Mouse (Mus musculus) cerebellum, postnatal 4 days (tissue): ENCODE measurements around the gene Alk.

ENCODE experiments used
- DNase-seq, 2 experiments: peaks; one replicate each; pipeline ENCODE4 v3.0.0; 2022; ENCODE audit warnings: low spot score in 2 of 2, mixed read lengths in 1 of 2

The Alk gene

DNA sequence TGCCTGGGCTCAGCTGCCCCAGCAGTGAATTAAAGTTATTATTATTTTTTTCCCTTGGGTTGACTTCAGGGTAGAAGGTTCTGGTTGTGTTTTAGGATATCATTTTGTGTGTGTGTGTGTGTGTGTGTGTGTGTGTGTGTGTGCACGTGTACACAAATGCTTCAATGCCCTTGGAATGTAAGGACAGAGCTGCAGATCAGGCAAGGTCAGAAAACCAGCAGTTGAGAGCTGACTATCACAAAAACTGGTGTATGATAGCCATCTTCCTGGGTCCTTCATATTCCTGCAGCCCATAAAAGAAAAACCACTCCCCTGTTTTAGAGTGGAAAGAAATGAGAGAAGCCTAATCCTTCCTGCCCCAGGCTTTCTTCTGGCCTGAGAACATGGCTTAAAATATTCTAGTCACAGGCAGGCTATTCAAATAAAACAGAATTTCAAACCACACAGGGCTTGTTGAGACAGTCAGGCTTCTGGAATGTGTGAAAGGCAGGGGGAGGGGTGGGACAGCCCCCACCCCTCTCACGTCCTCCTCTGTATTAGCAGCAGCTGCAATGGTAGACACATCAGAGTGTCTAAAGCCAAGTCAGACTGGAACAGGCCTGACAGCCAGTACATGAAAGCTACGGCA is 623.8 kb downstream of the Alk start:
- DNase-seq: no peak

DNA sequence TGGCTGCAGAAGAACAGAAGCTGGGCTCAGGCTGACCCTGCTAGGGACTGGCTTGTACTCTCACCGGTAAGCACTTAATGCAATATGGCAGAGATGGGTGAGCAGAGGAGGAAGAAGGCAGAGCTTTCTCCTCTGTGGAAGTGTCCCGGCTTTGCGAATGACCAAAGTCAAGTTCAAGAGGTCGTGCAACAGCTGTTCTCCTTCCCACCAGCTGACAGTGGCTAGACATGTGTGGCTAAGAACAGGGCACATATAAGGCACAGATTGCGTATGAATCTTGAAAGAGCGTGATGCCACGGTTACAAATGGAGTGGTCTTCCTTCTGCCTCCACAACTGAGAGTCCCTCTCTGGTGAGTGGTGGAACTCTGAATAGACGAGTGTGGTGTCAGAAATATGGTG is 625.3 kb downstream of the Alk start:
- DNase-seq: no peak

DNA sequence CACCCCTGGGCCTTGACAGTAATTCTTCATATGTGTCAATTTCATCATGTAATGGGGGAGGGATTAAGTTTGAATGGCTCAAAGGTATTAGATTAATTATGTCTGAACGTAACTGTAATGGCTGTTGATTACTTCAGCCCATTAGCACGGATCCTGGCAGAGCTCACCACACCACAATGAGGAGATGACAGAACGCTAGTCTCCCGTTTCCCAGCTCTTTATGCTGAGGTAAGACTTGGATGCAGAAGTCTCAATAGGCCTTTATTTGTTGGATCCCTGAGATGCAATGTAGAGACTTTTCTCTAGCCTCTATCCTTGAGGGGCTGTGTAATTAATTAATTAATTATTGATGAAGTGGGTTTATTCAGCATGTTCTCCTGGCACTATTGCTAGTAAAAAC is 627.8 kb downstream of the Alk start:
- no peak for DNase-seq

DNA sequence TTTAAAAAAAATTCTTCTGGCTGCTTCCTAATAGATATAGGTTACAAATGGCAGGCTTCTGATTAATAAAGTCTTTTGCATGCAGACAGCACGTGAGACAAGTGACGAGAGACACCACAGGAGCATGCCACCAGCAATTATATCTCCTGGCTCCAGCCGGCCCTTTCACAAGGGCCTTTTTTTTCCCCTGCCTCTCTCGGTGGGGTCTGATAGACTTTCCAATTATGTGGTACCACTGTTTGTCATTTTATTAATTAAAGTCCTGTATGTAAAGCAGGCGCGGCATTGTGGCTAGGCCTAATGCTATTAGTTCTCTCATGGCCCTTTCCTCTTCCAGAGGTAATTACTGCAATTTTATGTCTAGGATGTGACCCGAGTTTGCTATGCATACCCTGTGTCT is 630.7 kb downstream of the Alk start:
- DNase-seq: no peak

DNA sequence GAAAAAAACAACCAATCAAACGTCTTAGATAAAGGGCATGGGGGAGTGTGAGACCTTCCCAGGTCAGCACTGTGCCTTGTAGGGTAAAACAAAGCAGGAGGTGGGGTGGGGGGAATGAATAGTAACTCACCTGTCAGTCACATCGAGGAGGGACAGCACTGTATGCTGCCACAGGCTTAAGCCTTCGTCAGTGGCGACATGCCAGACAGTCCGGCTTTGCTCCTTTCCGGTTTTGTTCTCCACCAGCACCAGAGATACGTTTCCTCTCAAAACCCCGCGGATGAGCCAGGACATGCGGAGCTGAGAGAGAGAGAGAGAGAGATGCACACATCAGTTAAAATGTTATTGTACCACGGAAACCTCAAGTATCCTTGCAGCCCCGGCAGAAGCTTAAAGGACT is 637.1 kb downstream of the Alk start:
- no peak for DNase-seq

DNA sequence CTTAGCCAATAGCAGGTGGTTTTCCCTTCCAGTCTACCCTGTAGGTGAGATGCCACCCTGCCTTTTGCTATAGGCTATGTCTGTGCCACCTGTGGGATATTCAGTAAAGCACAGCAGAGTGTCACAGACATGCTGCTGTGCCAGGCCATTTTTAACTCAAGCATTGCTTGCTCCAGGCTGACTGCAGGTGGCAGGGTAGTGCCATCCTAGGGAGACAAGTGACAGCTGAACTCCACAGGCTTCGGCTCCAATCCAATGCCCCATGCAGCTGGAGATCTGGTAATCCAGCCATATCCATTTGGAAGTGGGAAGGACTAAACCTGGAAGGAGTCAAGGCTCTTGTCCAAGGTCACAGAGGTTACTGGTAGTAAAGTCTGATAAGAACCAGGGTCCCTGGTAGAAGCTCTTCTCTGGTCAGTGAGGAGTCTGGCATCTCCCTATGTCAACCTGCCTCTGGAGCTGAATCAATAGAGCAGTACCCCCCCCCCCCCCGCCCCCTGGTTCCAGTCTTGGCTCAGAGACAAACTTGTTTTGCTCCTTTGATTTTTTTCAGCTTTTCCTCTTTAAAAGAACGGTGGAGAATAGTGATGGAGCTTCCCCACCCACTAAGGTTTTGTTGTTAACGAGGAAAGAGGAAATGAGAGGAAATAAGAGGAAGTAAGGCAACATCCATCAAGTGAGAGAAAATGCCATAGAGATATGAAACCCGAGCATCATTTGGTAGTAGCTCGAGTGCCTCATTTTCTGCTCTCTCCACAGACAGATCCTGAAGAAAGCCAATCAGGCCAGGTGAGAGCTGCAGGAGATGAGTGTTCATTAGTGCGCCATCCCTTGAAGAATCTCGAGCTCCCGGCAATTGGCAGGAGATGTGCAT is 638.5 kb downstream of the Alk start:
- peak; percentile 44 to 84 for DNase-seq

DNA sequence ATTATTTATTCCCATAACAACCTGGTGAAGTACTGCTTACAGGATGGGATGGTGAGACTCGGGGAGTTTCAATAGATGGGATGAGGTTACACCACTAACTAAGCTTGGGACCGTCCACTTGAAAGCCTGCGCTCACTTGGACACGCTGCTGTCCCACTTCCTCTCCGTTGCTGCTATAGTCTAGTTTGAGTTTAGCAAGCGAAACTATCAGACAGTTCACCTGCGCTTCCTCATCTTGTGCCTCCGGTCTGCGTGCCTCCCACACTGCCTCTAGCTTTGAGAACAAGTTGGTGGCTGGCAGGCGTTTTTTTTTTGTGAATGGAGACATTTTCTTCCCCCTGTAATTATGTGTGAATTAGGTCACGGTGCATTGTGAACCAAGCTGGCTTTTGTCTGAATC is 639.8 kb downstream of the Alk start:
- DNase-seq: no peak

DNA sequence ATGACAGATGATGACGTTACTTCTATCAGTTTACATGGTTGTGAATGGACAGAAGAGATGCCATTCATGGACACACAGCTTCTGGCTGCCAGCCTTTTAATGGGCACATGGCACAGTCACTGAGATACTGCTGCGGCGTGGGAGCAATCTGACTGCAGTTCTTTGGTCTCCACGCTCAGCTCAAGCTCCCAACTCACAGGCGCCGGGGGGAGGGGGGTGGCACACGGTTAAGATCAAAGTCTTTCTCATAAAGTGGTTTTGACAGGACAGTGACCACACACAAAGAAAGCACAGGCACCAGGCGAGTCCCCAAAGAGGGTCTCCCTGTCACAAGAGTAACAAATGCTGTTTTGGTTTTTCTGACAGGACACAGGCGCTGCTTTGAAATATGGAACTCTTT is 641.7 kb downstream of the Alk start:
- peak in 1 of 2 experiments; percentile 9 for DNase-seq

DNA sequence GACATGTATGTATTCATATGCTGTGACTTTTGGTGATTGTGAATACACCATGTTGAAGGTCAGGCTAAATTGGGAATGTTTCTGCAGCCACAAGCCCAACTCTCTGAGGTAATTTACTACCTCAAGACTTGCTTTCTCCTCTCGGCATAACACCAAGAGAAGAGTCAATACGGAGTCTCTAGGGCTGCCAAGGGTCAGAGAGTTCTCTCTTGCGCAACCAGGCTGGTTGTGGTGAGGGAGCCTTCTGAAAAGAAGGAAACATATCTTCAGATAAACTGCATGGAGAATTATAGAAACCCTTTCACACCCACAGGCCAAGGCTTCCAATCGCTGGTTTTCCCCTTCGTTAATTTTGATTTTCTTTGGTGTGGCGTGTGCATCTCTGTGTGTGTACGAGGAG is 649.4 kb downstream of the Alk start:
- DNase-seq: no peak

DNA sequence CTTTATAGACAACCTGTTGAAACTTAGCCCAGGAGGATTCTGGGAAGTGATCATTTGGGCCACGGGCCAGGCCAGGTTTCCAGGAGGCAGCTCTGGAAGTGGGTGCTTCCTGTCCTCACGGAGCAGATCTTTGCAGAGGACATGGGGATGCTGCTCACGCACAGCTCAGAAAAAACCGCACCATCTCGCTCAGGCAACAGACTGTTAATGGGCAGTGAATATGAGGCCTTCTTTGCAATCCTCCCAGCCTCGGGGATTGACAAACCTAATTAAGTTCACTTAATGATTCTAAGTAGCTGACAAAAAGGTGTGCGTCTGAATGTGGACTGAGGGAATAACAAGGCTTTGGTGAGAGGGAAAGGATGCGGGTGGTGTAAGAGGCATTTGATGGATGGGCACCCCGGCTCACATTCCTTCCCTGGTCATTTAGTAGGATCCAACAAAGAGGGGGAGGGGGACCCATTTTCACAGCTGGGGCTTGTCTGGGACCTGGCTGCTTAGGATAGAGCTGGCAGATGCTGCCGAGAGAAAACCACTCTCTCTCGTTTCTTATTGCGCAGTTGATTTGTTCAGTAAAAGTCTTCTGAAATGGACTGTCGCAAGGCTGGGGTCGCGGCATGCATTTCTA is 650.1 kb downstream of the Alk start:
- DNase-seq: no peak

DNA sequence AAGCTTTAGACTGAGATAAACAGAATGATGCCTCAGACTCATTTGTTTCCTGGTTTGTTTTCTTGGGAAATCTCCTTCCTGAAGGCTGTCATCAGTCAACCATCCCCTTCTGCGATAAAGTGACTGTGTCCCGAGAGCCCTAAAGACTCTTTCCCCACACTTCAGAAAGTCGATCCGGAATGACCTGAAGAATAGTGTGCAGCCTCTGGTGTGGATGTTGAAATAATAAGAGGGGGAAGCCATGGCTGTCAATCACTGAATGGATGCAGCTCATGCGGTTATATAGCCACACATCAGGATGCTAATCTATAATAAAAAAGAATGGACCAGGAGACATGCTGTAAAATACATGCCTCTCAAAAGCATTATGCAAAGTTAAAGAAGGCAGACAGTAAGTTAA is 653.5 kb downstream of the Alk start:
- DNase-seq: no peak

DNA sequence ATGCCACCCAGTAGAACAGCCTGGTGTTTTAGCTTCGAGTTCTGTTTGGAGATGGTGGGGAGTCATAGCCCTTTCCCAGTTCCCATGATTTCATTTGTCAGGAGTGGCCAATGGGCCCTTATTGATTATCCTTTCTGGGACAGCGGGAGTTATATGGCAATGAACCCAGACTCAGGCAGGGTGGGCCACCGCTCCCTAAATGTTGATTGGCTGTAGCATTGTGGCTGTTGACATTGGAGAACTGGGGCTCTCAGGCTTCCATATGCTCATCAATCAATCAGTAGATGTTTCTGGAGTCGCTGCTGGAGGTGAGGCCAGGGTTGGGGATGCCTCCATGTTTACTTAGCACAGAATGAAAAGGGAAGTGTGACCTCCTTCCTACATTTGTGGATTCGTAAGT is 655.7 kb downstream of the Alk start:
- no peak for DNase-seq

DNA sequence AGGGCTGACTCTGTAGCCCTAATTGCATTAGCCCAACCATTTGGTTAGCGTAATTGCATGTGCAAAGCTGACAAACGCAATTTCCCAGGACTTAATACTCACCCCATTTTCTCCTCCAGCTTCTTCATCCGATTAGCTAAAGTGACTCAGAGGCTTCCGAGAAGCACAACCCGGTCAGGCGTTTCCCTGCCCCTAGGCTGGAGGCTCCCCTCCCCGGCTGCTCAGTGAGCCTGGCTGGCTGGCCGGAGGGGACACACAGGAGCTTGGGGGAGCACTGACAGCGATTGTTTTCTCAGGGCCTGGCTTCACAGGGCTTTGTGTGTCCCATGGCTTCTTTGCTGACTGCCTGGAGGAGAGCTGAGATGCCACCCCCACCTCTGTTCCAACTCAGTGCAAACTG is 657.0 kb downstream of the Alk start:
- no peak for DNase-seq

DNA sequence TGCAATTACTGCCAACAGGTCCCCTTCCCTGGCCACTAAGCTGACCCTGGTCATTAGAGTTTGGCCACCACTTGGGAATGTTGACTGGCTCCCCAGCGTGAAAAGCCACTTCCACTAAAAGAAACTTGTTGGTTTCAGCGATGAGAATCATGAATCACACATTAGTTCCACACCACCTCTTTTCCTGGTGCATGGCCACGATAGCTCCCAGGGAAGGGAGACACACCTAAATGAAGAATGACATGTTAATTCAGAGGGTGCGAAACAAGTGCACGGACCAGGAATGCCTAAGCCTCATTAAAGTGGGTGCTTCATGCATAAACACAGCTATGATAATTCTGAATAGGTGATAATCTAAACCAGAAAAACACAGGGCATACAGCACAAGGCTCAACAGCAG is 660.4 kb downstream of the Alk start:
- no peak for DNase-seq

DNA sequence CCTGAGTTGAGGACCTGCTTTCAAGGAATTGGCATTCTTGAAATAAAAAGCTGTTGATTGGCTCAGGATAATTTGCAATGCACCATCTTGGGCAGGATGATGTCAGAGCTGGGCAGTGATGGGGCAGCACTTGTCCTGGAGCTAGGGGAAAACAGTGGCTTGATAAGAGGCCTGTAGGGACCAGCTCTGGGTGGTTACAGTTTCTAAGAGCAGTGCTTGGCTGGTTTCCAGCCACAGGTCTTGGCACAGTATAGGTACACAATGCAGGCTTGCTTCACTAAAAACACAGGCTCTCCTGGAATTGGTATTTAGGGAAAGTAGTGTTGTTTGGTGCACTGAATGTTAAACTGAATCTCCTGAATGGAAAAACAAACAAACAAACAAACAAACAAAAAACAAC is 662.4 kb downstream of the Alk start:
- DNase-seq: no peak

DNA sequence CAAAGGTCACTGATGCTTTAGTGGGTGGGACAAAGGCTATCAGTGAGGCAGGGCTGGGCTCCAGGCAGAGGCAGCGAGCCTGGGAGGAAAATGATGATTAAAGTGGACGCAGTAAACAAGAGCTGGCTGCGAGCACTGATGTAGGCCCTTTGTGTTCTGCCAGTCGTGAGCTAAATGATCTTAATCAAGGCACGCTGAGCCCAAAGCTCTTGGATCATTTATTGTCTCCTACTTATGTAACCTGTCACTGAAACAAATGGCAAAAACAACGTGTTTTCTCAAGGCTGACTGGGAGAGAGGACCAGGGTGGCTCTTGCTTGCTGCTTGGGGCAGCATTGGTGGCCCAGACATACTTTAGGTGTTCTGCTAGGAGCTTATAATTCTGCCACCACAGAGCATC is 663.0 kb downstream of the Alk start:
- no peak for DNase-seq

DNA sequence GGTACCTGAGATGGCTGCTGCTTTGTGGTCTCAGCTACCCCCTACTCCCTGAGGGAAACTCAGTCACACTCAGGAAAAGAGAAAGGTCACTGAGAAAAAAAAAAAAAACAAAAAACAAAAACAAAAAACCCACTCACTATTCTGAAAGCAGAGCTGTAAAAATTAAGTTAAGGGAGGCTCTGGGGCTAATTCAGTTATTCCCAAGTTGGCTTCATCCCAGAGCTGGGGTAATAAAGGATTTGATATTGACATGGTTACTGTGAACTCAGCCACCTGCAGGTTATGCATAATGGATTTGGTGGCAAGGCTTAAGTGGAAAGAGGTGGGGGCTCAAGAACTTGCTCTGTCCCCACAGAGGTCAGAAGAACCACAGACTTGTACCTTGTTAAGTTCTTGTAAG is 667.7 kb downstream of the Alk start:
- no peak for DNase-seq

DNA sequence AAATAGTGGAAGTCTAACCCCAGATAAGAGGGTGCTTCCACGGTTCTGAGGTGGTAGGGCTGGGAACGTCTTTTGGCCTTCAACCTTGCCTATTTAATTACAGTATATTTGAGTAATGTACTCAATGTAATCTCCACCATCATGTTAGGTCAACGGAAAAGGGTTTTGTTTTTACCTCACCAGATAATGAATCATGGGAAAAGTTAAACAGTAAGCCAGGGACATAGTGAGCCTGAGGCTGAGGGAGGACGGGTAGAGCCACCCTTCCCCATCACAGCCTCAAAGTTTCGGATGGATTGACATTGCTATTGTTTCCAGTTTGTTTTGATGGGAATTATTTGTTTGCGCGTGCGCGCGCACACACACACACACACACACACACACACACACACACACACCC is 668.6 kb downstream of the Alk start:
- no peak for DNase-seq

DNA sequence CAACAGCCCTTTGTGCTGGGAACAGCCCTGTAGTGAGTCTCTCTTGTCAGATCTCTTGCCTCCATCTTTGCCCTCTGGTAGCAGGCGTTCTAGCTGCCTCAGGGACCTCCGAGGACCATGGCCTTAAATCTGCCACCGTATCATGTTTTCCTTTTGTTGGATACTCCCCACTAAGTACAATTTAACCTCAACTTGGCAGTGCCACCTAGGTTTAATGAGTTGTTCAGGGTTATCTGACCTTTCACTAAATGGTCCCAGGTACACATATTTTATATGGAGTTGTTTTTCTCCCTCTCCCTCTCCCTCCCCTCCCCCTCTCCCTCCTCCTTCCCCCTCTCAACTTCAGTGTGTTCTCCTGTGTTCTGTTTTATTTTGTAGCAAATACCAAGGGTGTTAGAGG is 669.1 kb downstream of the Alk start:
- no peak for DNase-seq

DNA sequence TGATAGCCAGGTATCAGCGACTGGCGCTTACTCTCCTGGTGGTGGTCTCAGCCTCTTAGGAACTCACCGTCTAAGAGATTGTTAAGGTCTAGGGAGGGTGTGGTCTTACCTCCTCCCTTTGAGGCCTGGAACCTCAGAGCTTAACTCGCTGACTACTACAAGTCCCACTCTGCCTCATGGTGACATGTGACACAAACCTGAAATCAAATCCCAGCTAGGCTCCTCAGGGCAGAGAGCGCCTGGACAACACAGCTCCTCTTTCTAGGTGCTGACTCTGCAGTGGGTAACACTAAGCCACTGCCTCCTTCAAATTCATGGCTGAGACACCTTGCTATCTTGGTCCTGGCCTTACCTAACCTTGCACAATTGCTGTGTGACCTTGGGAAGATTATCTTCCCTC is 689.5 kb downstream of the Alk start:
- DNase-seq: no peak

DNA sequence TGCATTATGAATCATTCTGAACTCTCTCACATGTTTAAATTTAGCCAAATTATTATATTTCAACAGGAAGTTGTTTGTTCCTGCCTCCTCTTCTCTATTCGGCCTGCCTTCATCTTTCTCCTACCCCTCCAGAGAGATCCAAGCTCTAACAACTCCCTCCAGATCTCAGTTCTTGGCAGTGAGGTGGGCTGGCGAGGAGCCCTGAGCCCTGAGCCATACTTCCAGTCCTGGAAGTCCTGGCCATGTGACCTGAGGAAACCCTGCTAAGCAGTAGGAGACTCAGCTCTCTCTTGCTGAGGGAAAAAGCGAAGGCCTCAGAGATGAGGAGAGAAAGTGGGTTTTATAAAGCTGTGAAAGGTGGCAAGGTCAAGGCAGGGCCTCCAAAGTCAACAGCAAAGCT is 689.9 kb downstream of the Alk start:
- DNase-seq: peak in 1 of 2 experiments; percentile 17

DNA sequence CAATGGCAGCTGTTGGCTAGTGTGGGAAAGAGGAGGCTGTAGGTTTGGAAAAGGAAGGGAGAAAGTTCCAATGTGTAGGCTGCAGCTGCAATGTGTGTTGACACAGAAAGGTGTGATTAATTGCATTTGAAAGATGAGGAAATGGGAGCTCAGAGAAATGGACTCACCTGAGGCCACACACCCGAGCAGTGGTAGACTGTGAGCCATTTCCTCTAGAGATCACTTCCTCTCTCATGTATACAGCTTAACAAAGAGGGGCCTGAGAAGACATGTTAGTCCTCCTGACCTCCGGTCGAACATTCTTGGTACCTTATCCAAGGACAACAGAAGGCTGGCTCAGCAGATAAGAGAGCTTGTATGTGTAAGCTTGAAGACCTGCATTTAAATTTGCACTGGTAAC is 691.2 kb downstream of the Alk start:
- no peak for DNase-seq

DNA sequence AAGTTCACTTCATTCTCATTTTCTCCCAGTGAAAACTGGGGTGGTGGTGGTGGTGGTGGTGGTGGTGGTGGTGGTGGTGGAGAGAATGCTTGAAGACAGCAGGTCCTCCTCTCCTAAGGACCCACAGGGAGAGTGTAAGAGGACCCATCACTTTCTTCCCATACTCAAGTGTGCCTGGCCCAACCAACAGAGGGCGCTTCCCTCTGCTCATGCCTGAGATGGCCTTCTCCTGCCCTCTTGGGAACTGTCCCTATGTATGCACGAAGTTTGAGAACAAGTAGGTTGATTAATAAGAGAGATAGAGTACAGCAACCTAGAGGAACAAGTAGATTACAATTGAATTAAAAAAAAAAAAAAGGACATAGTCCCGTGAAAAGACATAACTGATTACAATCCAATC is 695.3 kb downstream of the Alk start:
- peak in 1 of 2 experiments; percentile 21 for DNase-seq
